Mouse (Mus musculus) small intestine, adult 10 weeks (tissue): ENCODE data around the gene Uba3. TPM values are rescaled to one million over a fixed set of nuclear protein-coding genes. Genes with fewer than 3 reads are reported as not detected.

ENCODE experiments used
- polyA plus RNA-seq: library from polyadenylated mRNA; stranded (reverse); fragments of 350-450 nt; fragmentation: Illumina TruSeq; extraction: RNeasy Lipid Tissue Mini Kit (QIAGEN cat#74804); gene quantifications from one replicate; pipeline ENCODE4 v1.2.3, GENCODE M21; 2014; ENCODE audit warnings: low replicate concordance

Uba3 gene
- polyA plus RNA-seq: 203 TPM

GRCm38 (mm10) chr6:97205439-97205885 lies at the start of gene Uba3:
TSS of gene Uba3 (minus strand) at chr6:97205647.

DNA sequence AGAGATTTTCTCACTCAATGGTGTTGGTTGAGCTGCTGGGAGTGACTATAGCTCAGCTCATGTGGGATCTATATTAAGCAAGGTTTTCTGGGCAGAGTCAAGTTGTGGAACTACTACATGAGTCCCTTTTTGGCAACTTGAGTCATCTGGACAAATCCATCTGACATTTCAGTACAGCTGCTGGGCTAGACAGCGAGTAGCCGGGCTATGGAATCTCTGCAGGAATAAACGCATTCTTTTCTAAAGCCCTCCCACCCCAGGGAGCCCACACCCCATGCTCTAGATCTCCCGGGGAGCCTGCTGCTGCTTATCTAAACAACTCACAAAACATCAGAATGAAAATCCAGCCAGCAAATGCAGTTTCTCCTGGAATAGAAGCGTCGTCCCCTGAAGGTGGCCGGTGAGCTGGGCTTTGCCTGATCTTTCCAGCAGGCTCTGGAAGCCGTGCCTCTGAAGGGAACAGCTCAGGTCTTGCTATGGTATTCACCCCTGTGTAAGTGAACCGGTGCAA lies 47.3 kb upstream of the Uba3 start, which contains the start of gene Lmod3:
Lmod3 (minus strand) TSS at position 49 of the 511 bp plus-strand sequence.

GRCm38 (mm10) chr6:97210191-97210961 lies 4.9 kb upstream of the Uba3 start, which contains the start of gene Arl6ip5:
TSS of gene Arl6ip5 (plus strand) at chr6:97210689.

DNA sequence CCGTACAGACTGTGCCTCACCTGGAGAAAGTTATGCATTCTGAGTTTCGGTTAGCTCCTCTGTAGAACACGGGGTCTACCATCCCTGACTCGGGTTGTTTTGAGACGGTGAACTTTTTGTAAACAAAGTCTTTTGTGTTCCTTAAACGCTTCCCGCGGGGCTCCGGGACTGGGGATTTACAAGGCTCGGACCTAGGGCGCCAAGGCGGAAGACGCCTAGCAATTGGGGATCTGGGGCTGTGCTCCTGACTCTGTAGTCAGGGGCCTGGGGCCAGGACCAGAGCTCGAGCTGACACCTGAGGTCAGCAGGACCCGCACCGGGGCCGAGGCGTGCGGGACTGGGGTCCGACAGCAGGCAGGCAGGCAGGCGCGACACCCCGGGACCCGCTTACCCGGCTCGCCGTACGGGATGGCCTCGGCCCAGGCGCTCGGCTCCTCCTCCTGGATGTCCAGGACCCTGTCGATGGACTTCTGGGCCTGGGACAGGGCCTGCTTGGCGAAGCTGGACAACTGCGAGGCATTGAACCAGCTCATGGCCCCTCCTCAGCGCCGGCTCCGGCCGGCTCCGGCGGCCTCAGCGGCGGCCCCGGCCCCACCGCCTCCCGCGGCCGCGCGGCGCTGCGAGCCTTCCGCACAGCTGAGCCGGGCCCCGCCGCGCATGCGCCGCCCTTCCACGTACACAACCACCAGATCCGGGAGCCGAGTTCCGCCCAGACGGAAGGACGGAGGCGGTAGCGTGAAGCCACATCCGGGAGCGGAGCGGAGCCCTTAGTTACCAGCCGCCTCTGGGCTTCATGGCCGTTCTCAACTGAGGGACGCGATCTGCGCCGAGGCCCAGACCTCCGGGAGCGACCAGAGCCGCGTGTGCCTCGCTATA lies 26.7 kb downstream of the Uba3 start, which contains the start of gene Tmf1:
Tmf1 (minus strand) TSS at position 632 of the 876 bp plus-strand sequence.

GRCm38 (mm10) chr6:97148383-97149251 lies 56.8 kb downstream of the Uba3 start, which contains the start of gene Eogt:
TSS of gene Eogt (minus strand) at chr6:97149182.

Other genes with a start within 250 kb of the Uba3 start
- not detected for gene Fam19a4, start 145.2 kb downstream of the Uba3 start, polyA plus RNA-seq
- 13.2 TPM for gene Eogt, start 56.5 kb downstream of the Uba3 start, polyA plus RNA-seq
- gene Tmf1, start 26.5 kb downstream of the Uba3 start, polyA plus RNA-seq: 47.7 TPM
- 67.2 TPM for gene Arl6ip5, start 5.0 kb upstream of the Uba3 start, polyA plus RNA-seq
- gene Lmod3, start 47.1 kb upstream of the Uba3 start, polyA plus RNA-seq: not detected